Mouse (Mus musculus) layer of hippocampus, postnatal 14 days (tissue): ENCODE results near the gene Crtac1. TPM values are rescaled to one million over a fixed set of nuclear protein-coding genes. Genes with fewer than 3 reads are reported as not detected.

ENCODE experiments used
- DNase-seq, 2 experiments: peaks; one replicate each; pipeline ENCODE4 v3.0.0; 2021 to 2022; ENCODE audit warnings: low spot score in 2 of 2, mixed read lengths in 1 of 2
- total RNA-seq, 2 experiments: library from RNA; stranded (reverse); gene quantifications; 2 replicates each; pipeline ENCODE4 v1.2.3; 2021

Crtac1 gene
- total RNA-seq, 2 experiments from 2014 or later: 96.5 to 99.8 TPM

- peak in 1 of 2 experiments; percentile 43 for DNase-seq
Observed at GRCm38 (mm10) chr19:42341183-42341582, 90.4 kb downstream of the Crtac1 start.

- peak in 1 of 2 experiments; percentile 28 for DNase-seq
Observed at GRCm38 (mm10) chr19:42332081-42332736, 99.4 kb downstream of the Crtac1 start.

- DNase-seq: no peak
Observed at GRCm38 (mm10) chr19:42331446-42331845, 100.1 kb downstream of the Crtac1 start.

- no peak for DNase-seq
Observed at GRCm38 (mm10) chr19:42328160-42328559, 103.4 kb downstream of the Crtac1 start.

GRCm38 (mm10) chr19:42325894-42326293 lies 105.7 kb downstream of the Crtac1 start:
- DNase-seq: peak in 1 of 2 experiments; percentile 33

GRCm38 (mm10) chr19:42322357-42323090 lies 109.1 kb downstream of the Crtac1 start:
- no peak for DNase-seq

- no peak for DNase-seq
Observed at GRCm38 (mm10) chr19:42321936-42322335, 109.6 kb downstream of the Crtac1 start.

- peak; percentile 69 to 87 for DNase-seq
Observed at GRCm38 (mm10) chr19:42317648-42318425, 113.7 kb downstream of the Crtac1 start.

- DNase-seq: peak; percentile 69 to 75
Observed at GRCm38 (mm10) chr19:42316998-42317397, 114.6 kb downstream of the Crtac1 start.

GRCm38 (mm10) chr19:42316525-42316924 lies 115.1 kb downstream of the Crtac1 start:
- peak; percentile 59 to 83 for DNase-seq

- DNase-seq: peak; percentile 92 to 95
Observed at GRCm38 (mm10) chr19:42315914-42316313, 115.7 kb downstream of the Crtac1 start.

GRCm38 (mm10) chr19:42315070-42315679 lies 116.4 kb downstream of the Crtac1 start:
- no peak for DNase-seq

GRCm38 (mm10) chr19:42312191-42312590 lies 119.4 kb downstream of the Crtac1 start:
- peak; percentile 24 to 53 for DNase-seq

- no peak for DNase-seq
Observed at GRCm38 (mm10) chr19:42311332-42311731, 120.3 kb downstream of the Crtac1 start.

- no peak for DNase-seq
Observed at GRCm38 (mm10) chr19:42308931-42309330, 122.7 kb downstream of the Crtac1 start.

- DNase-seq: no peak
Observed at GRCm38 (mm10) chr19:42307019-42307418, 124.6 kb downstream of the Crtac1 start.

GRCm38 (mm10) chr19:42306202-42306601 lies 125.4 kb downstream of the Crtac1 start:
- no peak for DNase-seq

GRCm38 (mm10) chr19:42305746-42306145 lies 125.8 kb downstream of the Crtac1 start:
- no peak for DNase-seq

GRCm38 (mm10) chr19:42304506-42304905 lies 127.1 kb downstream of the Crtac1 start:
- DNase-seq: no peak

- DNase-seq: no peak
Observed at GRCm38 (mm10) chr19:42303210-42303813, 128.3 kb downstream of the Crtac1 start.

- no peak for DNase-seq
Observed at GRCm38 (mm10) chr19:42293216-42293615, 138.4 kb downstream of the Crtac1 start.
